In the genomic region with DNA sequence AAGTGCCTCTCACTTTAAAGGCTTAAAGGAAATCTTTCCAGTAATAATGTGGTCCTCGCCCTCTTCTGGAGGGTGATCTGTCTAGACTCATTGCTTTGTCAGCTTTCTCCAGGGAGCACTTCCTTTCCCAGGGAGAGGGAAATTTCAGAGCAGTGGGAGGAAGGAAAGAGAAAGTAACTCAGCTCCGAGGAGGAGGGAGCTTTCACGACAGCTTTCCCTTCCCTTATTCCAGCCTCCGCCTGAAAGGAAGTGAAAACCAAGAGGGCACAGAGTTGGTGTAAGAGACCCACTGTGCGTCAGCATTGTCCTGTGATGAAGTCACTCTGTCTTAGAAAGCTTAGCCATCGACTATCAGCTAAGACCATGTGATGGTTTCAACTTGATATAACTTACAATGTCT, we compare ENCODE assay signal across 8 mouse cellular contexts. TPM values are rescaled to one million over a fixed set of nuclear protein-coding genes. Genes with fewer than 3 reads are reported as not detected.
DNase-seq lines count a peak whose midpoint lies in the region; ATAC-seq and TF ChIP-seq lines count a peak whose summit lies in the region.
"Had no signal": no experiment of that assay in that cellular context is flagged by ENCODE, and none has a peak within 500 bp of the region (broad histone marks: within the 10 kb centered on the region; RNA-seq: fewer than 3 reads in every experiment).

No protein-coding gene starts in this region.

- H3K4me1 ChIP-seq in CH12.LX (ENCODE audit: control insufficient read depth in 1 of 2, insufficient read depth in 2 of 2), result peaks cover 16 to 37% of the 10 kb centered on the region in 2 experiments
- peaks cover 6% of the 10 kb centered on the region for H3K4me1 ChIP-seq in heart, embryonic 16.5 days (ENCODE audit: control insufficient read depth, insufficient read depth, low read length)
- H3K4me1 ChIP-seq in liver, embryonic 14.5 days (replicated peaks; ENCODE audit: control insufficient read depth in 2 of 2, insufficient read depth in 2 of 2, low read length in 1 of 2), result peaks cover 0 to 6% of the 10 kb centered on the region in 2 experiments; a peak in 1 of 4 replicates
- H3K4me1 ChIP-seq in forebrain, embryonic 15.5 days, result no peaks in the 10 kb centered on the region

- H3K27me3 ChIP-seq in CH12.LX (replicated peaks), result no peaks in the 10 kb centered on the region
- H3K27me3 ChIP-seq in heart, embryonic 16.5 days (ENCODE audit: control insufficient read depth, insufficient read depth, low read length), result no peaks in the 10 kb centered on the region
- no peaks in the 10 kb centered on the region for H3K27me3 ChIP-seq in liver, embryonic 14.5 days (ENCODE audit: control insufficient read depth, insufficient read depth, low read length)
- no peaks in the 10 kb centered on the region for H3K27me3 ChIP-seq in forebrain, embryonic 15.5 days

- TF ChIP-seq POLR2A in CH12.LX (IDR thresholded peaks at IDR 0.05; ENCODE audit: low read depth, low read length), result no peak

- H3K79me2 ChIP-seq in CH12.LX (replicated peaks; ENCODE audit: control insufficient read depth, extremely low read depth, insufficient read depth, poor library complexity, severe bottlenecking), result no peaks in the 10 kb centered on the region

- ATAC-seq in heart, embryonic 16.5 days (replicated peaks; ENCODE audit: extremely low read depth, insufficient read depth, low FRiP score), result no peak; the same call in 1 of the 2 replicates
- no peak for ATAC-seq in liver, embryonic 14.5 days (ENCODE audit: insufficient read depth)
- no peak for ATAC-seq in forebrain, embryonic 15.5 days (replicated peaks)

- H3K4me3 ChIP-seq in CH12.LX (replicated peaks in 1 of 3; ENCODE audit: low read depth in 2 of 3, low read length in 2 of 3, poor library complexity in 1 of 3), result peak overlapping the region in 1 of 3 experiments; percentile 51
- H3K4me3 ChIP-seq in heart, embryonic 16.5 days (ENCODE audit: low read length), result peak overlapping the region; percentile 17; the same call in 1 of the 2 replicates
- H3K4me3 ChIP-seq in liver, embryonic 14.5 days (ENCODE audit: insufficient read depth in 1 of 2, low read depth in 2 of 2, low read length in 2 of 2), result no peak overlapping the region
- no peak overlapping the region for H3K4me3 ChIP-seq in forebrain, embryonic 15.5 days

- DNase-seq in CH12.LX (ENCODE audit: extremely low read depth), result no peak
- DNase-seq in NIH3T3 (ENCODE audit: low read depth), result peak; percentile 20
- DNase-seq in liver, embryonic 14.5 days (ENCODE audit: low read depth in 3 of 3, low spot score in 3 of 3), result no peak
- no peak for DNase-seq in layer of hippocampus, adult 18-20 months (ENCODE audit: low spot score in 2 of 2)
- DNase-seq in urinary bladder, postnatal 10 days (ENCODE audit: low spot score), result no peak
- DNase-seq: thymus, postnatal 25 days had no signal

- no peak overlapping the region for H3K9ac ChIP-seq in CH12.LX (ENCODE audit: insufficient read depth, low read depth)
- no peak overlapping the region for H3K9ac ChIP-seq in heart, embryonic 16.5 days (ENCODE audit: low read length)
- H3K9ac ChIP-seq in liver, embryonic 14.5 days (replicated peaks), result no peak overlapping the region
- no peak overlapping the region for H3K9ac ChIP-seq in forebrain, embryonic 15.5 days (replicated peaks)

- dilution Hi-C loops in CH12.LX (cut with MboI; ENCODE audit: extremely low pct_ligation_motif_present, extremely low pct_unique_long_range_greater_than_20kb, low sequenced_read_pairs), result no loop called here

- TF ChIP-seq EP300 in CH12.LX (IDR thresholded peaks at IDR 0.05; ENCODE audit: low read length), result no peak
- no peak for TF ChIP-seq EP300 in liver, embryonic 14.5 days (IDR thresholded peaks at IDR 0.05; ENCODE audit: low read depth)

- in situ Hi-C loops in CH12.LX (cut with MboI; ENCODE audit: low pct_ligation_motif_present, low pct_unique_long_range_greater_than_20kb, low sequenced_read_pairs), result no loop called here

- H3K4me2 ChIP-seq in CH12.LX (ENCODE audit: insufficient read depth, low read depth, poor library complexity, severe bottlenecking), result peak overlapping the region; percentile 93
- H3K4me2 ChIP-seq in heart, embryonic 16.5 days (ENCODE audit: low read depth, low read length), result peak overlapping the region; percentile 24; the same call in 1 of the 2 replicates
- H3K4me2 ChIP-seq in liver, embryonic 14.5 days (ENCODE audit: low read depth), result peak overlapping the region; percentile 20; the same call in 1 of the 2 replicates
- H3K4me2 ChIP-seq in forebrain, embryonic 15.5 days (replicated peaks), result no peak overlapping the region

- TF ChIP-seq RAD21 in CH12.LX (IDR thresholded peaks at IDR 0.05; ENCODE audit: low read depth, low read length), result no peak

- WGBS in heart, embryonic 16.5 days, result 25% methylated on average over 6 of the region's 6 CpGs
- 12% methylated on average over 6 of the region's 6 CpGs for WGBS in liver, embryonic 14.5 days (ENCODE audit: insufficient replicate concordance)
- 62% methylated on average over 6 of the region's 6 CpGs for WGBS in forebrain, embryonic 15.5 days

- no peak overlapping the region for H3K27ac ChIP-seq in CH12.LX (ENCODE audit: insufficient read depth, low read depth)
- peak overlapping the region; percentile 11; the same call in 1 of the 2 replicates for H3K27ac ChIP-seq in heart, embryonic 16.5 days (ENCODE audit: low read length)
- no peak overlapping the region for H3K27ac ChIP-seq in liver, embryonic 14.5 days
- H3K27ac ChIP-seq in forebrain, embryonic 15.5 days (replicated peaks), result no peak overlapping the region

- no peaks in the 10 kb centered on the region for H3K9me3 ChIP-seq in CH12.LX (replicated peaks; ENCODE audit: low read length)
- H3K9me3 ChIP-seq in heart, embryonic 16.5 days (replicated peaks; ENCODE audit: control insufficient read depth, low read length), result no peaks in the 10 kb centered on the region
- H3K9me3 ChIP-seq in liver, embryonic 14.5 days (ENCODE audit: control insufficient read depth, low read length), result no peaks in the 10 kb centered on the region
- H3K9me3 ChIP-seq in forebrain, embryonic 15.5 days, result no peaks in the 10 kb centered on the region

- H3K36me3 ChIP-seq in CH12.LX (replicated peaks in 1 of 2; ENCODE audit: control insufficient read depth in 1 of 2, insufficient read depth in 1 of 2, low read length in 1 of 2), result no peaks in the 10 kb centered on the region
- H3K36me3 ChIP-seq in heart, embryonic 16.5 days (ENCODE audit: control insufficient read depth, insufficient read depth), result no peaks in the 10 kb centered on the region
- no peaks in the 10 kb centered on the region for H3K36me3 ChIP-seq in liver, embryonic 14.5 days (replicated peaks; ENCODE audit: control insufficient read depth, insufficient read depth, low read depth)
- no peaks in the 10 kb centered on the region for H3K36me3 ChIP-seq in forebrain, embryonic 15.5 days

- no peak for TF ChIP-seq CTCF in CH12.LX (conservative IDR thresholded peaks at IDR 0.05 in 1 of 2, IDR thresholded peaks at IDR 0.05 in 1 of 2; ENCODE audit: low read depth in 2 of 2, low read length in 2 of 2)
- TF ChIP-seq CTCF in liver, embryonic 14.5 days (IDR thresholded peaks at IDR 0.05; ENCODE audit: low read depth), result no peak

TF ChIP-seq in CH12.LX, 34 proteins besides CTCF, POLR2A, EP300 and RAD21:
- TF ChIP-seq POLR2AphosphoS2 (IDR thresholded peaks at IDR 0.05; ENCODE audit: low read depth, low read length), result no peak
- no peak for TF ChIP-seq ZMIZ1 (IDR thresholded peaks at IDR 0.05; ENCODE audit: low read depth, low read length)
- no peak for TF ChIP-seq MEF2A (IDR thresholded peaks at IDR 0.05; ENCODE audit: borderline replicate concordance, low read depth, low read length)
- no peak for TF ChIP-seq PAX5 (IDR thresholded peaks at IDR 0.05; ENCODE audit: low read length)
- TF ChIP-seq MYC (IDR thresholded peaks at IDR 0.05; ENCODE audit: low read depth, low read length), result no peak
- peak; percentile 80 for TF ChIP-seq ZKSCAN1 (IDR thresholded peaks at IDR 0.05; ENCODE audit: borderline replicate concordance, low read depth, low read length)
- TF ChIP-seq BHLHE40 (IDR thresholded peaks at IDR 0.05; ENCODE audit: low read depth, low read length), result no peak
- TF ChIP-seq IRF4 (IDR thresholded peaks at IDR 0.05; ENCODE audit: low read depth, low read length), result 0 out of 2 replicates have a peak, but pooled peaks have one; percentile 15
- no peak for TF ChIP-seq SIN3A (IDR thresholded peaks at IDR 0.05; ENCODE audit: low read length)
- TF ChIP-seq UBTF (IDR thresholded peaks at IDR 0.05; ENCODE audit: low read depth, low read length), result no peak
- no peak for TF ChIP-seq MAZ (IDR thresholded peaks at IDR 0.05; ENCODE audit: low read depth, low read length)

RNA-seq across cellular contexts. Expression of gene Il33, which starts 15.3 kb away (rescaled TPM):
- 0.08 TPM in 1 of 2 replicates, not detected in the other for total RNA-seq in CH12.LX (2012; rRNA removed)
- 0.32 and 0.39 TPM in 2 replicates for total RNA-seq in CH12.LX (2014; rRNA removed)
- polyA plus RNA-seq in CH12.LX (2012; ENCODE audit: insufficient read length, low read depth), result 0.24 and 0.29 TPM in 2 replicates
- polyA plus RNA-seq in heart, embryonic 16.5 days (2015; fragmentation: Nextera tagmentation; extraction: Ambion mirVana), result 8.1 and 9.7 TPM in 2 replicates
- polyA plus RNA-seq in liver, embryonic 14.5 days (2012; rRNA removed), result 0.32 and 0.45 TPM in 2 replicates
- polyA plus RNA-seq in liver, embryonic 14.5 days (2014; fragmentation: Nextera tagmentation; extraction: Ambion mirVana), result 0.39 and 1.1 TPM in 2 replicates
- 10 to 100 TPM; 78.2 to 91.3 TPM for total RNA-seq in layer of hippocampus, adult 18-20 months (2021)
- 0.29 and 0.34 TPM in 2 replicates for polyA plus RNA-seq in forebrain, embryonic 15.5 days (2015; fragmentation: Nextera tagmentation; extraction: Ambion mirVana)
